ENCODE assay signal across 21 mouse cellular contexts in the genomic region with DNA sequence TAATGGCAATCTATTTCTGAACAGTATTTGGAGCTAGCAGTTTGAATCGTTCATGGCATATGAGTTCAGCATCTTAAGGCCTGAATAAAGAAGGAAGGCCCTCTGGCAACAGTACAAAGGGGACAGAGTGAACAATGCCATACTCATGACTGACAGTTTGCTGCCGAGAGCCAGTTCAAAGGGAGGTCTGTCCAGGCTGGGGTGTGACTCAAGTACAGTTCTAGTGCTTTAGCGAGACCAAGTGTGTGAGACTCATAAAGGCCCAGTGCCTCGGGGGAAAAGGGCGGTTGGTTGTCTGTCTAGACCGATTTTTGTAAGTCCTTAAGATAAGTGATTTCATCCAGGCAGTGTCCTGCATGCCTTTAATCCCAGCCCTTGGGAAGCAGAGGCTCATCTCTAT. TPM values are rescaled to one million over a fixed set of nuclear protein-coding genes. Genes with fewer than 3 reads are reported as not detected.
DNase-seq lines count a peak whose midpoint lies in the region; ATAC-seq lines count a peak whose summit lies in the region.
"Had no signal": no experiment of that assay in that cellular context is flagged by ENCODE, and none has a peak within 500 bp of the region (broad histone marks: within the 10 kb centered on the region; RNA-seq: fewer than 3 reads in every experiment).

No protein-coding gene starts in this region.

- 77% methylated on average over 6 of the region's 6 CpGs for WGBS in hindbrain, embryonic 11.5 days
- 74% methylated on average over 6 of the region's 6 CpGs for WGBS in hindbrain, embryonic 12.5 days
- 51% methylated on average over 6 of the region's 6 CpGs for WGBS in forebrain, embryonic 16.5 days

- no peak overlapping the region for H3K4me3 ChIP-seq in hindbrain, embryonic 11.5 days (ENCODE audit: low read depth, low read length)
- H3K4me3 ChIP-seq in hindbrain, embryonic 12.5 days: no peak overlapping the region
- H3K4me3 ChIP-seq in forebrain, embryonic 16.5 days (replicated peaks; ENCODE audit: low read length): no peak overlapping the region
- H3K4me3 ChIP-seq: embryonic facial prominence, embryonic 13.5 days; forebrain, embryonic 15.5 days; heart, embryonic 12.5 days; limb, embryonic 13.5 days; liver, embryonic 15.5 days; neural tube, embryonic 12.5 days had no signal

- DNase-seq in hindbrain, embryonic 11.5 days (ENCODE audit: low spot score): peak; percentile 5
- DNase-seq in retina, postnatal 1 day: peak; percentile 44
- no peak for DNase-seq in retina, embryonic 14.5 days (ENCODE audit: low spot score)
- DNase-seq in ZHBTc4 (ENCODE audit: low read depth, low spot score): peak; percentile 76
- DNase-seq: adrenal gland, adult 2 months; cerebellum, adult 9-11 months; heart, postnatal 14 days; kidney, adult 11 months; layer of hippocampus, postnatal 36 days had no signal

- H3K27me3 ChIP-seq in hindbrain, embryonic 11.5 days (ENCODE audit: control insufficient read depth, insufficient read depth, low read length): no peaks in the 10 kb centered on the region
- H3K27me3 ChIP-seq in hindbrain, embryonic 12.5 days: no peaks in the 10 kb centered on the region
- no peaks in the 10 kb centered on the region for H3K27me3 ChIP-seq in forebrain, embryonic 16.5 days (replicated peaks; ENCODE audit: control insufficient read depth, insufficient read depth, low read length)
- H3K27me3 ChIP-seq: embryonic facial prominence, embryonic 13.5 days; forebrain, embryonic 15.5 days; heart, embryonic 12.5 days; limb, embryonic 13.5 days; liver, embryonic 15.5 days; neural tube, embryonic 12.5 days had no signal

- H3K9me3 ChIP-seq in hindbrain, embryonic 11.5 days (ENCODE audit: control insufficient read depth, low read length): no peaks in the 10 kb centered on the region
- no peaks in the 10 kb centered on the region for H3K9me3 ChIP-seq in hindbrain, embryonic 12.5 days (replicated peaks)
- H3K9me3 ChIP-seq in forebrain, embryonic 16.5 days (ENCODE audit: control insufficient read depth, low read length): no peaks in the 10 kb centered on the region
- H3K9me3 ChIP-seq: embryonic facial prominence, embryonic 13.5 days; forebrain, embryonic 15.5 days; heart, embryonic 12.5 days; limb, embryonic 13.5 days; liver, embryonic 15.5 days; neural tube, embryonic 12.5 days had no signal

- H3K9ac ChIP-seq in hindbrain, embryonic 11.5 days (ENCODE audit: low read depth, low read length): no peak overlapping the region
- H3K9ac ChIP-seq in hindbrain, embryonic 12.5 days: no peak overlapping the region
- no peak overlapping the region for H3K9ac ChIP-seq in forebrain, embryonic 16.5 days (replicated peaks; ENCODE audit: low read depth, low read length)
- H3K9ac ChIP-seq: embryonic facial prominence, embryonic 13.5 days; forebrain, embryonic 15.5 days; heart, embryonic 12.5 days; limb, embryonic 13.5 days; liver, embryonic 15.5 days; neural tube, embryonic 12.5 days had no signal

- no peak overlapping the region for H3K4me2 ChIP-seq in hindbrain, embryonic 11.5 days (replicated peaks; ENCODE audit: low read depth, low read length)
- H3K4me2 ChIP-seq in hindbrain, embryonic 12.5 days (replicated peaks): no peak overlapping the region
- no peak overlapping the region for H3K4me2 ChIP-seq in forebrain, embryonic 16.5 days (ENCODE audit: low read length)
- H3K4me2 ChIP-seq: embryonic facial prominence, embryonic 13.5 days; forebrain, embryonic 15.5 days; heart, embryonic 12.5 days; limb, embryonic 13.5 days; liver, embryonic 15.5 days; neural tube, embryonic 12.5 days had no signal

- H3K4me1 ChIP-seq in hindbrain, embryonic 11.5 days (replicated peaks; ENCODE audit: control insufficient read depth, insufficient read depth, low read length): no peaks in the 10 kb centered on the region
- H3K4me1 ChIP-seq in hindbrain, embryonic 12.5 days: no peaks in the 10 kb centered on the region
- H3K4me1 ChIP-seq in forebrain, embryonic 16.5 days (replicated peaks; ENCODE audit: control insufficient read depth, insufficient read depth, low read length): no peaks in the 10 kb centered on the region; the same call in 1 of the 2 replicates
- H3K4me1 ChIP-seq: embryonic facial prominence, embryonic 13.5 days; heart, embryonic 12.5 days; limb, embryonic 13.5 days; neural tube, embryonic 12.5 days had no signal

- H3K27ac ChIP-seq in hindbrain, embryonic 11.5 days (ENCODE audit: low read depth, low read length): no peak overlapping the region
- H3K27ac ChIP-seq in hindbrain, embryonic 12.5 days: no peak overlapping the region
- no peak overlapping the region for H3K27ac ChIP-seq in forebrain, embryonic 16.5 days (ENCODE audit: low read length)
- H3K27ac ChIP-seq: embryonic facial prominence, embryonic 13.5 days; forebrain, embryonic 15.5 days; kidney, postnatal 0 days; limb, embryonic 13.5 days; liver, embryonic 15.5 days; macrophage; neural tube, embryonic 12.5 days had no signal

- no peak for ATAC-seq in hindbrain, embryonic 11.5 days (ENCODE audit: low FRiP score)
- no peak for ATAC-seq in hindbrain, embryonic 12.5 days (ENCODE audit: low FRiP score)
- no peak for ATAC-seq in cerebellum, adult (ENCODE audit: insufficient number of reproducible peaks, low FRiP score, low TSS enrichment)
- ATAC-seq in forebrain, embryonic 16.5 days: no peak
- ATAC-seq: forebrain, embryonic 15.5 days; hindbrain, embryonic 16.5 days had no signal

- 0 out of 2 replicates have a peak, but pooled peaks cover 3% of the 10 kb centered on the region for H3K36me3 ChIP-seq in hindbrain, embryonic 11.5 days (ENCODE audit: control insufficient read depth, insufficient read depth, low read length)
- H3K36me3 ChIP-seq in hindbrain, embryonic 12.5 days: peaks cover 17% of the 10 kb centered on the region
- H3K36me3 ChIP-seq in forebrain, embryonic 16.5 days (ENCODE audit: control insufficient read depth, insufficient read depth): peaks cover 5% of the 10 kb centered on the region; the same call in 1 of the 2 replicates

RNA-seq across cellular contexts. Expression of gene Tmem19, which starts 7.7 kb away (rescaled TPM):
- polyA plus RNA-seq in hindbrain, embryonic 11.5 days (2014; fragmentation: Nextera tagmentation; extraction: Ambion mirVana): 35.7 and 39.1 TPM in 2 replicates
- polyA plus RNA-seq in hindbrain, embryonic 12.5 days (2016; fragmentation: Nextera tagmentation; extraction: Ambion mirVana): 41.9 and 44.6 TPM in 2 replicates
- polyA plus RNA-seq in forebrain, embryonic 16.5 days (2015; fragmentation: Nextera tagmentation; extraction: Ambion mirVana): 40.8 and 43.9 TPM in 2 replicates

RNA-seq across cellular contexts. Expression of gene Thap2, which starts 29.7 kb away (rescaled TPM):
- 26.8 and 31.1 TPM in 2 replicates for polyA plus RNA-seq in hindbrain, embryonic 11.5 days (2014; fragmentation: Nextera tagmentation; extraction: Ambion mirVana)
- polyA plus RNA-seq in hindbrain, embryonic 12.5 days (2016; fragmentation: Nextera tagmentation; extraction: Ambion mirVana): 34.2 and 38.5 TPM in 2 replicates
- polyA plus RNA-seq in forebrain, embryonic 16.5 days (2015; fragmentation: Nextera tagmentation; extraction: Ambion mirVana): 27.2 and 30.7 TPM in 2 replicates

RNA-seq across cellular contexts. Expression of gene Zfc3h1, which starts 30.2 kb away (rescaled TPM):
- 22.0 and 31.0 TPM in 2 replicates for polyA plus RNA-seq in hindbrain, embryonic 11.5 days (2014; fragmentation: Nextera tagmentation; extraction: Ambion mirVana)
- 26.3 and 28.2 TPM in 2 replicates for polyA plus RNA-seq in hindbrain, embryonic 12.5 days (2016; fragmentation: Nextera tagmentation; extraction: Ambion mirVana)
- polyA plus RNA-seq in forebrain, embryonic 16.5 days (2015; fragmentation: Nextera tagmentation; extraction: Ambion mirVana): 17.5 and 21.2 TPM in 2 replicates

RNA-seq across cellular contexts. Expression of gene Rab21, which starts 39.2 kb away (rescaled TPM):
- polyA plus RNA-seq in hindbrain, embryonic 11.5 days (2014; fragmentation: Nextera tagmentation; extraction: Ambion mirVana): 10.1 and 10.6 TPM in 2 replicates
- polyA plus RNA-seq in hindbrain, embryonic 12.5 days (2016; fragmentation: Nextera tagmentation; extraction: Ambion mirVana): 6.8 and 8.0 TPM in 2 replicates
- 5.1 and 6.0 TPM in 2 replicates for polyA plus RNA-seq in forebrain, embryonic 16.5 days (2015; fragmentation: Nextera tagmentation; extraction: Ambion mirVana)
